Mouse (Mus musculus): ENCODE results near the gene Crtc3. TPM values are rescaled to one million over a fixed set of nuclear protein-coding genes. Genes with fewer than 3 reads are reported as not detected.
A peak's percentile ranks its signal among the peaks of the same experiment; 100 is the strongest.

Gene Crtc3
- total RNA-seq, 2 experiments from 2014 or later: 21.0 to 24.4 TPM

DNA sequence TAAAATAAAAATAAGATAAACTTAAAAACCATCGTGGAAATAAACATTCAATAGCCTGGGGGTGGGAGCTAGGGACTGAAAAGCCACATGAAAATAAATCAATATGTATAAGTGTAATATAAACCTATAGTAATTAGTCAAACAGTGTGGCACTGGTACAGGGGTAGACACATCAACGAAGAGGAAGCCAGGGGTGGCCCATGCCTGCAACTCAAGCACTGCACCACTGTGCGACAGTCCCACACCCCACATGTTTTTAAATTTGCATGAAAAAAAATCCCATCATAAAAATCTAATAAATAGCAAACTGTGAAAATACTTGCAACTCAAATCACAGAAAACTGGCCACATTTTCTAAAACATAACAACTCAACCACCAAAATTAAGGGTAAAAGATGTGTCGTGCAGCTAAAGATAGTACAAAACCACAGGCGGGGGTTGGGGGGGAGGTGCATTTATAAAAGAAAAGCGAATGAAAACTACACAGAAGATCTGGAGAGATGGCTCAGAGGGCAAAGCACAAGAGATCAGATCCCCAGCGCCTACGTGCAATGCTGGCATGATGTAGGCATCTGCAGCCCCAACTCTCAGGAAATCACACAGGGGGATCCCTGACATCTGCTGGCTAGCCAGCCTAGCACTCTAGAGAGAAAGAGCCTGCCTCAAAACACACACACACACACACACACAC is 45.6 kb downstream of the Crtc3 start:
- DNase-seq (ENCODE audit: low spot score in 2 of 2): no peak
- no peak for TF ChIP-seq CTCF (conservative IDR thresholded peaks at IDR 0.05)
- no peak overlapping the region for H3K4me3 ChIP-seq
- peak overlapping the region; percentile 18; the same call in 1 of the 2 replicates for H3K27ac ChIP-seq

DNA sequence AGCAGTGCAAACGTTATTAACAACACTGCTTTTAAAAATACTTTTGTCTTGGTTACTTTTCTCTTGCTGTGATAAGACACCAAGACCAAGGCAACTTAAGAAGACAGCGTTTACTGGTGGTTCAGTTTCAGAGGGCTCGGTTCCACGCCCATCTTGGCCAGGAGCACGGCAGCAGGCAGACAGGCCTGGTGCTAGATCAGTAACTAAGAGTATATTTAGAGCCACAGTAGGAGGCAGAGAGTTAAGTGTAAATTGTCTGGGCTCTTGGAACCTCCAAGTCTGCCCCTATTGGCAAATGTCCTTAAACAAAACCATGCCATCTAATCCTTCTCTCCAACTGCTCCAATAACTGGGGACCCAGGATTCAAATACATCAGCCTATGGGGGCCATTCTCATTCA is 46.1 kb downstream of the Crtc3 start:
- Histone ChIP-seq H3K27ac (peak overlapping the region; percentile 18; the same call in 1 of the 2 replicates), H3K4me3 (no peak overlapping the region)
- no peak for DNase-seq (ENCODE audit: low spot score in 2 of 2)
- no peak for TF ChIP-seq CTCF (conservative IDR thresholded peaks at IDR 0.05)

DNA sequence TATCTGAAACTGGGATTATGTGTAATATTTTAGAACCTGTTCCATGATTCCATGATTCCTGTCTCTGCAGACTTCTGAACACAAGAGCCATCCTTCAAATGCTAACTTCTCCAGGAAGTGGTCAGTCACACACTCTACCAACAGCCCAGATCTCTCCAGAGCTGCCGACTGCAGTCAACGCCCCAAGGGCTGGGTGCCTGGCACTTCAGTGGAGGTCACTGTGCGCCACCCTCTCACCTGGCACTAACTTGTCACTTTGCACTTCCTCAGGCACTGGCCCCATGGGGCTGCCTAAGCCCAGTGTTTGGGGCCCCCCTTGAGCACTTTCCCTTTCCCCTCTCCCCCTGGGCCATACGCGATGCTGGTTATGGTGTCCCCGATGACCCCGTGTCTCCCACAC is 46.8 kb downstream of the Crtc3 start:
- no peak overlapping the region for H3K4me3 ChIP-seq
- no peak overlapping the region for H3K27ac ChIP-seq
- DNase-seq (ENCODE audit: low spot score in 2 of 2): no peak
- TF ChIP-seq CTCF (conservative IDR thresholded peaks at IDR 0.05): no peak

DNA sequence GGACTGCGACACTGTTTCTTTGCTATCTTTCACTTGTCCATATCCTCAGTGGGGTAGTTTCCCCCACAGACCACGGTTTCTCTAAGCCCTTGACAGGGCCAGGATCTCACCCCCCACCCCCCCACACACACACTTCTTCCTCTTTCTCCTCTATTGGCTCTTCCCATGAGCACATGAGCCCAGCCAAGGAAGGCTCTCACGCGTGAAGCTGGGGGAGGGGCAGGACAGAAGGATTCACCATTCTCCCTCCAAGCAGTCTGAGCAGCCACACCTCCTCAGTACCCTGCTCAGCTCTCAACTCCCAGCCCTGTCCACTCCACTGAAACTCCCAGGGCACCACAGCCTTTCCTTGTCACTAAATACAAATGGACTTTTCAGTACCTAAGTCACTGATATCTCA is 47.2 kb downstream of the Crtc3 start:
- Histone ChIP-seq H3K27ac (no peak overlapping the region), H3K4me3 (no peak overlapping the region)
- no peak for TF ChIP-seq CTCF (conservative IDR thresholded peaks at IDR 0.05)
- DNase-seq (ENCODE audit: low spot score in 2 of 2): no peak

DNA sequence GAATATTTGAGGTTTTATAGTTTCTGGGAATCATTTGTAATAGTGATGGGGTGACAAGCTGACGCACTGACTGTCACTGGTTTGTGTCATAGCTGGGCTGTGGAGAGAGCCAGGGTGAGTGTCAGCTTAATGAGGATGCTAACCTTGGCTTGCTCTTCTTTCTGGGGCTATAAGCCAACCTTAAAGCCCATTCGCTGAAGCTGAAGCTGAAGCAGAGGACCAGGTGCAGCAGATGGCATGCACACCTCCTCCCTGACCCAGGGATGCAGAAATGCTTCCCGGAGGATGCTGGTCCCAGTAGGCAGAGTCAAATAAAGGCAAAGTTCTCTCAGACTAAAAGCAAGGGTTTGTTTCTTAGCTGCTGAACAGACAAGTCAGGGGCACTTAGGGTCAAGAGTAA is 48.7 kb downstream of the Crtc3 start:
- DNase-seq (ENCODE audit: low spot score in 2 of 2): no peak
- H3K4me3 ChIP-seq: no peak overlapping the region
- TF ChIP-seq CTCF (conservative IDR thresholded peaks at IDR 0.05): no peak
- no peak overlapping the region for H3K27ac ChIP-seq

DNA sequence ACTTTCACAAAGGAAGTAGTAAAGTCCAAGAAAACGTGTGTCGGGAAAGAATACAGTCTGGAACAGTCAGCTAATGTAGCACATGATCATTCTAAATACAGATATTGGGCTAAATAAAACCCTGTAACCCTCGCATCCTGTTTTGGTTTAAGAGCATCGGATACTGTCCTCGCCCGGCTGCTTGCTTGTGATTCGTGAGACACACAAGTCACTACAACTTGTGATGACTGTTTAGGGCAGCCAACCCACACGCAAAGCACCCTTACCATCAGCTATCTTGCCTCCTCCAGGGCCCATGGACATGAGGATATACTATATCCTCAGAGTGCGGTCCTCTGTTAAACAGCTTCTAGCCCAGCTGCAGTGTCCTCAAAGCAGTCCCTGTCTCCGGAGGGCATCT is 50.2 kb downstream of the Crtc3 start:
- no peak overlapping the region for H3K4me3 ChIP-seq
- TF ChIP-seq CTCF (conservative IDR thresholded peaks at IDR 0.05): no peak
- H3K27ac ChIP-seq: peak overlapping the region; percentile 80; the same call in 1 of the 2 replicates
- DNase-seq (ENCODE audit: low spot score in 2 of 2): no peak

DNA sequence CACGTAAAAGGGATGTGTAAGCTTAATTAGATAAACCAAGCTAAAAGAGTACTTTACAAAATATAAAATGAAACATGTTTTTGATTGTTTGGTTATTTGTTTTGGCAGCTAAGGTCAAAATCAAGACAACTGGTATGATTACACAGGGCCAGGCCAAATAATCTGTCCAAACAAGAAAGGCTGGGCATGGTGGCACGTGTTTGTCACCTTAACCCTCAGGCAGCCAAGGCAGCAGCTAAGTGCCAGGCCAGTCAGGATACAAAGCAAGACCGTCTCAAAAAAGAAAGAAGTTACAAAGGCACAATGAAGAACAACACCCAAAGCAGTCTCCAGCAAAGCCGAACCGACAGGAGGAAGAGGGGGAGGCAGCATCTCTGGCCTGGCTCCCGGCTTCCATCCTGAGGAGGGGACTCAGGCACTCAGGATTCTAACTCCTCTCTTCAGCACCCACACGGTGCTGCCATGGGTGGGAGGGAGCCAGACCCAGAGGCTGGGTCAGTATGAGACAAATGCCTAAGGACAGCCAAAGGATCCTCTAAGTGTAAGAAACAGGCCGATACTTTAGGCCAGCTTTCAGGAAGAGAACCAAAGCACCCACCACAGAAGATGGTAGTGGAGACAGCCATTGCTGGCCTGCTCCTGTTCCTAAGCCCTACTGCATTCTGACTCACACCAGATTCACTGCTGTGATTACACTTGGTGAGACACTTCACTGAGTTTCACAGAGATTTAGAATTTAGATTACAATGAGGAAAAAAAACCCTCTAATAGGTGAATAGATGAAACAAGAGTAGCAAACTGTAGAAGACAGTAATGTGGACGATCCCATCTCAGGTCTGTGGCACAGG is 51.5 kb downstream of the Crtc3 start:
- H3K27ac ChIP-seq: peak overlapping the region; percentile 80
- no peak for DNase-seq (ENCODE audit: low spot score in 2 of 2)
- no peak overlapping the region for H3K4me3 ChIP-seq
- TF ChIP-seq CTCF (conservative IDR thresholded peaks at IDR 0.05): no peak

DNA sequence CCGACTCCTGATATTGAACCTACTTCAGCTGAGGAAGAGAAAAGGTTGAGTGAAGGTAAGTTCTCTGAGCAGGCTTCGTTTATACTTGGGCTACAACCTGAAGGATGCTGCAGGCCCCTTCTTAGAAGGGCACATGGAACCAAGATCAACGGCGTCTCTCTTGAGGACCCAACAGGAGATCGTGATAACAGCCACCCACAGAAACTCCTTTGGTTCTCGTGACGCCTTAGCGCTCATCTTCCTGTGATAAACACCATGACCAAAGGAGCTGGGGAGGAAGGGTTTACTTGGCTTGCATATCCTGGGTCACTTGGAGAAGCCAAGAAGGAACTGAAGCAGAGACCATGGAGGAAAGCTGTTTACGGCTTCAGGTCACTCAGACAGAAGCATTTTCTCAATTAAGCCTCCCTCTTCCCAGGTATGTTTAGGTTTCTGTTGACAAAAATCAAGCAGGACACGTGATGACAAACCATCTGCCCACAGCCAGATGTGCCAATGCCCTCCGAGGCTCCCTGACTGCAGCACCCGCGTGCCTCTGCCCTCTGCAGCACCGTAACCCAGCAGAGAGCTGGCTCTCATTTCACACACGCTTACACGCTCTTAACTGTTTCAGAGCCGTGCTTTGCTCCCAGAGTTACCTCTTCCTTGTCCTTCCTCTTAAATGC is 52.3 kb downstream of the Crtc3 start:
- Histone ChIP-seq H3K27ac (peak overlapping the region; percentile 80), H3K4me3 (no peak overlapping the region)
- no peak for TF ChIP-seq CTCF (conservative IDR thresholded peaks at IDR 0.05)

DNA sequence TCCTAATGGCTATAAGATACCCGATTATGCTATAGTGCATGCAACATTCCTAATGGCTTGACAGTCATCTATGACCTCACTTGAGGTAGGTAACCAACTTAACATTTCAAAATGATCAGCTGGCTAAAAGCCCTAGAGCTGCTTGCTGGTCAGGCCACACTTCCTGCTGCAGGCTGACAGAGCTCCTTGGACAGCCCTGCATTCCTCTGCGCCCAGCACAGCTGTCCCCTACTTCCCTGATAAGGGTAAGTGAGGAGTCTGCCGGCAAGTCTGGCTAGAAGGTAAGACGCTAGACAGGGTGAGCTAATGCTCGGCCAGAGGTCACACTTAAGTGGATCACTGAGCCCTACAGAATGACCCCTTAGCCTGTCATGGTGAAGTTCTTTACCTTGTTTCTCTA is 52.8 kb downstream of the Crtc3 start:
- no peak for TF ChIP-seq CTCF (conservative IDR thresholded peaks at IDR 0.05)
- Histone ChIP-seq H3K4me3 (no peak overlapping the region), H3K27ac (peak overlapping the region; percentile 80)
- no peak for DNase-seq (ENCODE audit: low spot score in 2 of 2)

More for the DNA sequence above, 52.3 kb downstream of the Crtc3 start:
- no peak for DNase-seq (ENCODE audit: low spot score in 2 of 2)

DNA sequence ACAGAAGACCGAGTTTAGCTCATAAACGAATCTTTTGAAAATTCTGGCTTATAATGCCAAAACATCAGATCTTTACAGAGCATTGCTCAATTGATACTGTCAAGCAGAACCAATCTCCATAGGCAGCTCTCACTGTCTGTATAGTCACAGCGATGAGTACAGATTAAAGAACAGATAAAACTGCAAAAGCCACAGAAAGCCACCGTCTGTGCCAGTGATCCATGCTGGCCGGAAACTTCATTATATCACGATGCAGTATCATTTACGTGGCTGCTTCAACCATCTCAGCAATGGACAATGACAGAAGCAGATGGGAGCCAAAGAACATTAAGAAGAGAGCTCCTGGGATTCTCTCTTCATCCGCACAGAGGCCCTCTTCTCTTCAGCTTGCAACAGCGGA is 53.9 kb downstream of the Crtc3 start:
- no peak for DNase-seq (ENCODE audit: low spot score in 2 of 2)
- TF ChIP-seq CTCF (conservative IDR thresholded peaks at IDR 0.05): no peak
- Histone ChIP-seq H3K4me3 (no peak overlapping the region), H3K27ac (0 out of 2 replicates have a peak overlapping the region, but pooled peaks have one; percentile 36)

DNA sequence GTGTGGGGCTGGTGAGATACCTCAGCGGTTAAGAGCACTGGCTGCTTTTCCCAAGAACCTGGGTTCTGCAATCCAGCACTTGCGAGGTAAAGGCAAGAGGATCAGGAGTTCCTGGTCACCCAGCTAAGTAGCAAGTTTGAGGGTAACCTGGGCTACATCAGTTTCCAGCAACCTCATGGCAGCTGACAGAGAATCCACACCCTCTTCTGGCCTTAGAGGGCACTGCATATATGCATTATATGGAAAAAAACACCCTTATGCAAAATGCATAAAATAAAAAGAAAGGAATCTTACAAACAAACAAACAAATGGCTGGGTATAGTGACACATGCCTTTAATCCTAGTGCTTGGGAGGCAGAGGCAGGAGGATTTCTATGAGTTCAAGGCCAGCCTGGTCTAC is 55.0 kb downstream of the Crtc3 start:
- H3K4me3 ChIP-seq: no peak overlapping the region
- no peak for DNase-seq (ENCODE audit: low spot score in 2 of 2)
- H3K27ac ChIP-seq: no peak overlapping the region
- TF ChIP-seq CTCF (conservative IDR thresholded peaks at IDR 0.05): peak; percentile 64

DNA sequence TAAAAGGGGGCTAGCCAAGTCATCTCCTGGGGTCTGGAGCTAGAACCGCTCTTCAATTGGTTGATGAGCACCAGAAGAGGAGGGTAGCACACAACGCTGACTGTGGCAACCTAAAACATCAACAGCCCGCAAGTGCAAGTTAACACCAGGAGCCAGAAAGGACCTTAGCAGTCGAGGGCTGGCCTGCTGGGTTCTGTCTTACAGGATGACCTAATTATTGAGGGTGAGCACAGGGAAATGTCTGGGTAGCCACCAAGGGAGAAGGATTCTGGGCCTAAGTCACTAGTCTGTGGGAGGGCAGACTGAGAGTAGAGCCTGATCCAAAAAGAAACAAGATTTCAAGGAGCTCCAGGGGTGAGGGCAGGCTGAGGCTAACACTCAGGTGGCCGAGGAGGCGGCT is 56.7 kb downstream of the Crtc3 start:
- no peak for DNase-seq (ENCODE audit: low spot score in 2 of 2)
- Histone ChIP-seq H3K4me3 (no peak overlapping the region), H3K27ac (0 out of 2 replicates have a peak overlapping the region, but pooled peaks have one; percentile 28)
- no peak for TF ChIP-seq CTCF (conservative IDR thresholded peaks at IDR 0.05)

DNA sequence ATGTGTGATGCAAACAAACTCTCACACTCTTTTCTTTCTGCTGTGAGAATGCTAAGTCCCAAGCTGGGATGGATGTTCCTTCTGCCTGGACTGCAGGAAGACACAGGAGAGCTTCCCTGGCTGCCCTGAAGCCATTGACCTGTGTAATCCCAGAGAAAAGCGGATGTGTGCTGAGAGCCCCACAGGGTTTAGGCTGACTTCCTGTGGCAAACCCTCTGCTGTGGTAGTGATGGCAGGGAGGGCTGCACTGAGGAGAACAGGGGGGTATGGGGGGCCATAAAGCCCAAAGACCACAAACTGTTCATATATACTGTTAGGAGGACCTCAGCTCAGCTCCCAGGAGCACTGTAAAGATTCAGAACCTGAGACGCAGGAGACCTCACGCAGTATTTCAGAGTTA is 57.3 kb downstream of the Crtc3 start:
- no peak for DNase-seq (ENCODE audit: low spot score in 2 of 2)
- TF ChIP-seq CTCF (conservative IDR thresholded peaks at IDR 0.05): no peak
- Histone ChIP-seq H3K4me3 (no peak overlapping the region), H3K27ac (peak overlapping the region; percentile 28; the same call in 1 of the 2 replicates)
